Mouse (Mus musculus) midbrain, embryonic 10.5 days (tissue): ENCODE measurements around the gene Acacb. TPM values are rescaled to one million over a fixed set of nuclear protein-coding genes. Genes with fewer than 3 reads are reported as not detected.

Experiments
- DNase-seq: peaks from one replicate; pipeline ENCODE4 v3.0.0-alpha.2; 2017; ENCODE audit warnings: low spot score
- H3K27ac ChIP-seq: fragments of 300-500 bp; sonication (generic); replicated peaks from 2 replicates; pipeline ENCODE4 v1.5.1; 2016; ENCODE audit warnings: mild to moderate bottlenecking
- H3K27me3 ChIP-seq: fragments of 300-500 bp; sonication (generic); 2 replicates; pipeline ENCODE4 v1.6.1; 2016; ENCODE audit warnings: low read depth, mild to moderate bottlenecking; ENCODE audit not compliant: poor library complexity, severe bottlenecking
- H3K36me3 ChIP-seq: fragments of 300-500 bp; sonication (generic); 2 replicates; pipeline ENCODE4 v1.6.1; 2016; ENCODE audit warnings: mild to moderate bottlenecking, moderate library complexity
- H3K4me1 ChIP-seq: fragments of 300-500 bp; sonication (generic); 2 replicates; pipeline ENCODE4 v1.6.1; 2016
- H3K4me3 ChIP-seq: fragments of 300-500 bp; sonication (generic); 2 replicates; pipeline ENCODE4 v1.5.1; 2016; ENCODE audit warnings: mild to moderate bottlenecking, moderate library complexity
- H3K9me3 ChIP-seq: fragments of 300-500 bp; sonication (generic); replicated peaks from 2 replicates; pipeline ENCODE4 v1.6.1; 2016; ENCODE audit warnings: mild to moderate bottlenecking
- WGBS: fragments of 180-500 bp; shearing (Covaris S2); methylation state at CpG from one replicate; pipeline ENCODE4 v1.1.7; 2016; 5-methylcytosine and 5-hydroxymethylcytosine counted together
- polyA plus RNA-seq: library from polyadenylated mRNA; unstranded; fragments of >200 nt; fragmentation: Nextera tagmentation; extraction: Ambion mirVana; gene quantifications from 2 replicates; pipeline ENCODE4 v1.2.1, GENCODE M21; 2016

Gene Acacb
- polyA plus RNA-seq, 1 experiment from 2014 or later, result 2.6 TPM

GRCm38 (mm10) chr5:114269984-114270383 lies 123.6 kb downstream of the Acacb start:
- Histone ChIP-seq H3K9me3 (no peaks in the 10 kb centered on the region), H3K27me3 (peaks cover 100% of the 10 kb centered on the region), H3K27ac (peak overlapping the region; percentile 46), H3K4me1 (peaks cover 81% of the 10 kb centered on the region), H3K4me3 (no peak overlapping the region), H3K36me3 (no peaks in the 10 kb centered on the region)
- WGBS, result 17% methylated on average over 12 of the region's 12 CpGs
- no peak for DNase-seq

DNA sequence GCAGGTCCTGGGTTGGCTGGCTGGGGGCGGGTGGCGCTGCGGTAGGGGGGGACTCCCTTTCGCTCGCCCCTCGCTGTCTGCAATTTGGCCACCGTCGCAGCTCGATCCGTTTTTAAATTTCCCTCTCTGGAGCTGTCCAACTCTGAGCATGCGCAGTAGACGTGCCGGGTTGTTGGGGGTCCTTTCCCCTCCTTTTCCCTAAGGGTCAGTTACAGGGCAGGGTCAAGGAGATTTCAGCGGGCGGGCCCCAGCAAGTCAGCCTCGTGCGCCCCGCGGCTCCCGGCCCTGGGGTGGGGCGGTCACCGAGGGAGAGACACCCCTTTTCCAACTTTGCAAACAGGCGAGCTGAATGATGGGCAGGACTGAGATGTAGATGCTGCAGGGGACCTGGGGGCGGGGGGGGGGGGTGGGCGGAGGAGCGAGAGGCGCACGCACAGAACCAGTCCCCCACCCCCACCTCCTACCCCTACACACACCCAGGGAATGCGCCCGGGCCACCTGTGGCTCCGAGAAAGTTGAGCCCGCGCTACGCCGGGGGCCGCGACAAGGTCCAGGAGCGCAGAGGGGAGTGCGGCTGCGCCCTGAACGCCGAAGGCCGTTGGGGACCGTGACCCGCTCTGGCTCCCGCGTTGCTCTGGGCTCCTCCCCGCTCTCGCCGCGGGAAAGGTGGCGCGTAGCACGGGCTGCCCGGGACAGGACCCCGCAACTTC lies 127.5 kb downstream of the Acacb start, which contains the start of gene Foxn4:
Gene Foxn4 (minus strand): TSS at position 115 of the 710 bp plus-strand sequence.
- Histone ChIP-seq H3K9me3 (no peaks in the 10 kb centered on the region), H3K4me3 (peak within 1 kb of the TSS; percentile 63), H3K36me3 (no peaks in the 10 kb centered on the region), H3K27me3 (peaks cover 100% of the 10 kb centered on the region), H3K4me1 (peaks cover 95% of the 10 kb centered on the region), H3K27ac (peak within 1 kb of the TSS; percentile 76)
- under 1% methylated on average over 56 of the region's 56 CpGs for WGBS
- peak; percentile 72 for DNase-seq

DNA sequence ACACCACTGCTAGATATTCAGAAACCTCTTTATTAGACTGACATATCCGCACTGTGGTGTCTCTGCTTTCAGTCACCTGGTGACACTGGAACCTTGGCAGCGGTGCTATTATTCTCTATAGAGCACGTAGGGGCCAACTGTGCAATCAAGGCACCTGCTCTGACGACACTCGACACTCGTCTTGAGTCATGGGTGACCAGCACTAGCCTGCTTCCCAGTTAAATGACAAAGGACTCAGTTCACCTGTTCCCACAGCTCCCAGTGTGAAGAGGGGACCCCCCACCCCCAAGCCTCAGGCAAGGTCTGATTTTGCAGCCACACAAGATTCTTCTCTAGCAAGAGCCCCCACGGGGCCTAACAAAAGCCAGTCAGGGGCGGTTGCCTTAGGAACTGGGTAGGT lies 129.0 kb downstream of the Acacb start:
- peak; percentile 27 for DNase-seq
- H3K36me3 ChIP-seq, result no peaks in the 10 kb centered on the region
- WGBS, result 7% methylated on average over 8 of the region's 8 CpGs
- H3K27ac ChIP-seq, result no peak overlapping the region
- 0 out of 2 replicates have a peak overlapping the region, but pooled peaks have one; percentile 4 for H3K4me3 ChIP-seq
- peaks cover 91% of the 10 kb centered on the region for H3K4me1 ChIP-seq
- no peaks in the 10 kb centered on the region for H3K9me3 ChIP-seq
- peaks cover 99% of the 10 kb centered on the region for H3K27me3 ChIP-seq

DNA sequence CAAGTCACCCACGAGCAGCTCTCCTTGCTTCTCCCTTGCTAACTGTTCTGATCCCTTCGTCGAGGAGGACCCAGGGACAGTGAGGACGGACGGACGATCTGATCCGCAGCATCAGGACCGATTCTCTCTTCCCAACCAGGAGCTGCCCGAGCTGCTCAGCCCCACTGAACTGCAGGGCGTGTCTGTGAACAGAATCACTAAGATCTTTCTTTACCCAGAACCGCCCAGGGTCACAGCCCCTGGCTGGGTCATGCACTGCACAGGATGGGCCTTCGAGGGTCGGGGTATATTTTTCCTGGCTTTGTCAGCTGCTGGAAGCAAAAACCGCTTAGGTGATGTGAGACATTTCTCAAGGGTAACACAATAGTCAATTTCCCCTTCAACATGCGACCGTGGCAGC lies 129.7 kb downstream of the Acacb start:
- H3K4me1 ChIP-seq, result peaks cover 84% of the 10 kb centered on the region
- WGBS, result 18% methylated on average over 16 of the region's 16 CpGs
- peak; percentile 36 for DNase-seq

GRCm38 (mm10) chr5:114279382-114280143 lies 133.2 kb downstream of the Acacb start:
- Histone ChIP-seq H3K27me3 (peaks cover 88% of the 10 kb centered on the region), H3K36me3 (no peaks in the 10 kb centered on the region), H3K4me3 (peak overlapping the region; percentile 9; the same call in 1 of the 2 replicates), H3K9me3 (no peaks in the 10 kb centered on the region), H3K27ac (peak overlapping the region; percentile 57), H3K4me1 (peaks cover 56% of the 10 kb centered on the region)
- WGBS, result 46% methylated on average over 12 of the region's 12 CpGs
- DNase-seq, result peak; percentile 45

More for the DNA sequence above, 129.7 kb downstream of the Acacb start:
- Histone ChIP-seq H3K36me3 (no peaks in the 10 kb centered on the region), H3K9me3 (no peaks in the 10 kb centered on the region), H3K4me3 (0 out of 2 replicates have a peak overlapping the region, but pooled peaks have one; percentile 4), H3K27me3 (peaks cover 99% of the 10 kb centered on the region), H3K27ac (no peak overlapping the region)

GRCm38 (mm10) chr5:114282346-114282745 lies 136.0 kb downstream of the Acacb start:
- H3K27me3 ChIP-seq, result peaks cover 71% of the 10 kb centered on the region
- DNase-seq, result no peak
- WGBS, result 79% methylated on average over 6 of the region's 6 CpGs

DNA sequence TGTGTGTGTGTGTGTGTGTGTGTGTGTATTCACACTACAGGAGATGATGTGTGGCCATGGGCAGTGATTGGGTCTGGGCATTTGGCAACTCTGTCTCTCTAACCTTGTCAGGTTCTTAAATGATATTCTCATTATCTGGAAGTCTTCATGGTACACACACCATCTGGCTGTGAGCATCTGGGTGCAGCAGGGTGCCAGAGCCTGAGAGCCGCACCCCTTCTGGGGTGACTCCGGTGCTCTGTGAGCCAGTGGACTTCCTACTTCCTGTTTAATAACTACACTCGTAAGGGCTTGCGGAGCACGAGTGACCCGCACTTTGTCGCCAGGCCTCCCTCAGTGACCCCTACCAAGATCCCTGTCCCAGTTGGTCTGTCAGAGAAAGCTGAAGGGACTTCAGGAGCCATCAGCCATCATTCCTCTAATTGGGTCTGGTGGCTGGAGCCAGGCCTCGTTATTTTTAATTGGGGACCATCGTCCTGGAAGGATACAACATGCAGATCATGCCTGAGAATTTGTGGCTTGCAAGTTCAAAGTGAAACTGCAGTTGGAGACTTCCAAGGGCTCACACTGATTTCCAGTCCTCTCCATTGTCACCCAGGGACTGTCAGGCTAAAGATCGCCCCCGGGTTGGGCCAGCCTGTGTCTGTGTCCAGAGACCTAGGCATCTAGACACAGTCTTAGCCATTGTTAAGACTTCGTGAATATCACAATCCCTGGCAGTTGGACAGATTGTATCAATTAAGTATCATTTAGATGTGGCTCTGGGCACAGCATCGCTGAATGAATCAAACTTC lies 138.5 kb downstream of the Acacb start:
- DNase-seq, result no peak
- Histone ChIP-seq H3K27me3 (peaks cover 69% of the 10 kb centered on the region), H3K4me3 (no peak overlapping the region), H3K27ac (no peak overlapping the region; the same call in 1 of the 2 replicates), H3K9me3 (no peaks in the 10 kb centered on the region), H3K4me1 (peaks cover 17% of the 10 kb centered on the region), H3K36me3 (no peaks in the 10 kb centered on the region)
- 85% methylated on average over 13 of the region's 13 CpGs for WGBS

More at GRCm38 (mm10) chr5:114282346-114282745, 136.0 kb downstream of the Acacb start:
- Histone ChIP-seq H3K36me3 (no peaks in the 10 kb centered on the region), H3K9me3 (no peaks in the 10 kb centered on the region), H3K4me1 (peaks cover 29% of the 10 kb centered on the region), H3K4me3 (no peak overlapping the region), H3K27ac (no peak overlapping the region; the same call in 1 of the 2 replicates)

- no peaks in the 10 kb centered on the region for H3K9me3 ChIP-seq
- no peak overlapping the region for H3K27ac ChIP-seq
- H3K4me3 ChIP-seq, result no peak overlapping the region
- peaks cover 70% of the 10 kb centered on the region for H3K27me3 ChIP-seq
- WGBS, result 96% methylated on average over 3 of the region's 3 CpGs
- H3K36me3 ChIP-seq, result no peaks in the 10 kb centered on the region
- H3K4me1 ChIP-seq, result peaks cover 21% of the 10 kb centered on the region
- DNase-seq, result no peak
Observed at GRCm38 (mm10) chr5:114285398-114285700, 139.0 kb downstream of the Acacb start.

DNA sequence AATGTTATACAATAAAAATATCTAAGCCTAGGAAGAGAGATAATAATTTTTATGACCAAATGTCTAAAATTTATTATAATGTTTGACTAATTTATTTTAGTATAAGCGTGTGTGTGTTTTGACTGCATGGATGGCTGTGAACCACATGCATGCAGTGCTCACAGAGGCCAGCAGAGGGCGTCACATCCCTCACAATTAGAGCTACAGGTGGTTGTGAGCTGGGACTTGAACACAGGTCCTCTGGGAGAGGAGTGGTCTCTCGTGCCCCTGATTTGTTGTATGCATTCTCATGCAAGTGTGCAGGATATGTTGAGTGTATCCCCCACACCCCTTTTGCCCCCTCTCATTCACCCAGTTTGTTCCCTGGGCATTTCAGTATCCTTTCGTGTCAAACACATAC lies 139.8 kb downstream of the Acacb start:
- peaks cover 68% of the 10 kb centered on the region for H3K27me3 ChIP-seq
- no peaks in the 10 kb centered on the region for H3K36me3 ChIP-seq
- WGBS, result 76% methylated on average over 4 of the region's 4 CpGs
- H3K4me1 ChIP-seq, result peaks cover 22% of the 10 kb centered on the region
- DNase-seq, result no peak
- no peak overlapping the region for H3K4me3 ChIP-seq
- no peaks in the 10 kb centered on the region for H3K9me3 ChIP-seq
- H3K27ac ChIP-seq, result no peak overlapping the region

GRCm38 (mm10) chr5:114286872-114287571 lies 140.7 kb downstream of the Acacb start:
- no peak for DNase-seq
- no peaks in the 10 kb centered on the region for H3K9me3 ChIP-seq
- H3K4me3 ChIP-seq, result no peak overlapping the region
- no peak overlapping the region for H3K27ac ChIP-seq
- 87% methylated on average over 16 of the region's 16 CpGs for WGBS
- peaks cover 22% of the 10 kb centered on the region for H3K4me1 ChIP-seq
- no peaks in the 10 kb centered on the region for H3K36me3 ChIP-seq
- peaks cover 68% of the 10 kb centered on the region for H3K27me3 ChIP-seq

- no peaks in the 10 kb centered on the region for H3K9me3 ChIP-seq
- H3K27ac ChIP-seq, result no peak overlapping the region
- 89% methylated on average over 5 of the region's 5 CpGs for WGBS
- peaks cover 22% of the 10 kb centered on the region for H3K4me1 ChIP-seq
- no peaks in the 10 kb centered on the region for H3K36me3 ChIP-seq
- no peak overlapping the region for H3K4me3 ChIP-seq
- peaks cover 71% of the 10 kb centered on the region for H3K27me3 ChIP-seq
- no peak for DNase-seq
Observed at GRCm38 (mm10) chr5:114288396-114288795, 142.1 kb downstream of the Acacb start.

DNA sequence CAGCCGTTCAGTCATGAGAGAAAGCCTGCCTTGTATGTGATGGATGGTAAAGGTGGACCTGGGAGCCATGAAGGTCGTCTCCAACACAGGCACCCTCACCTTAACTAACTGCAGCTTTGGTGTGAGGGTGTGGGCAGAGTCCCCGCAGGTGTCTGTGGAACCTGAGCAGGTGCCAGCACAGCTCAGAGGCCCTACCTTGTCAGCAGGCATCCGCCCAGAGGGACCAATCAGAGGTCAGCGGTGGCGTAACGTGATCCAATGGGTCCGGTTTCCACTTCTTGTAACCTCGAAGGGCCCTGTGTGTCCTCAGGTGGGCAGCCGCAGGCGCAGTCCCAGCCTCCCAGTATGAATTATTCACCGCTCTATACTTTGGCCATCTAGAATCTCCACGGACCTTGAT lies 142.5 kb downstream of the Acacb start, which contains the start of gene Myo1h:
Gene Myo1h (plus strand): TSS at position 293 of the 400 bp plus-strand sequence.
- Histone ChIP-seq H3K27me3 (peaks cover 75% of the 10 kb centered on the region), H3K4me3 (no peak within 1 kb of the TSS), H3K36me3 (no peaks in the 10 kb centered on the region), H3K9me3 (no peaks in the 10 kb centered on the region), H3K4me1 (peaks cover 25% of the 10 kb centered on the region), H3K27ac (no peak within 1 kb of the TSS; the same call in 1 of the 2 replicates)
- 49% methylated on average over 13 of the region's 13 CpGs for WGBS
- no peak for DNase-seq
